In the genomic region with DNA sequence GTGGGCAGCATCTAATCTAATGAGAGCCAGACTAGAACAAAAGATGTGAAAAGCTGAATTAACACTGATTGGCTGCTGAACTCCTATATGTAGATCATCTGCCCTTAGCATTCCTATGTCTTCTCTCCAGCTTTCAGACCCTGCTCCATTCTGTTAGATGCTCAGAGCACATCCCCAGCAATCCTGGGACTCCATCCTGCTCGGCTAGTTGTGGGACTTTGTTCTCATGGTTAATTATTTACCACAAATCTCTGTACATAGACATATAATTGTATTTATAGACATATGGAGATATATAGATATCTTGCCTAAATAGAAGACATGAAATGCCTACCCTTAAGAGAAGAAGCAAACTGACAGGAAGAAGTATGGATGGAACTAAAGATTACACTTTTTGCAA, we compare ENCODE assay signal across 20 mouse cellular contexts.
"Had no signal": no experiment of that assay in that cellular context is flagged by ENCODE, and none has a peak within 500 bp of the region (broad histone marks: within the 10 kb centered on the region; RNA-seq: fewer than 3 reads in every experiment).

No protein-coding gene starts in this region.

- H3K27me3 ChIP-seq: kidney, embryonic 15.5 days; lung, embryonic 15.5 days; midbrain, embryonic 12.5 days; midbrain, embryonic 15.5 days; neural tube, embryonic 12.5 days; neural tube, embryonic 15.5 days; stomach, embryonic 15.5 days had no signal

- H3K27ac ChIP-seq: kidney, embryonic 15.5 days; left cerebral cortex, adult 2 months; lung, embryonic 15.5 days; midbrain, embryonic 12.5 days; midbrain, embryonic 15.5 days; neural tube, embryonic 12.5 days; neural tube, embryonic 15.5 days; stomach, embryonic 15.5 days had no signal

- ATAC-seq: midbrain, embryonic 15.5 days had no signal

- H3K4me3 ChIP-seq: kidney, embryonic 15.5 days; left cerebral cortex, adult 2 months; lung, embryonic 15.5 days; midbrain, embryonic 12.5 days; midbrain, embryonic 15.5 days; neural tube, embryonic 12.5 days; neural tube, embryonic 15.5 days; stomach, embryonic 15.5 days had no signal

- DNase-seq: kidney, adult 11 months; kidney, adult 8-10 months; kidney, postnatal 10 days; kidney, postnatal 36 days; layer of hippocampus, postnatal 36 days; lung, adult 18-20 months; lung, postnatal 10 days; lung, postnatal 36 days; right cerebral cortex, adult 18-20 months; right cerebral cortex, postnatal 14 days; right cerebral cortex, postnatal 4 days; thymus, postnatal 36 days had no signal

- H3K4me1 ChIP-seq: kidney, embryonic 15.5 days; lung, embryonic 15.5 days; midbrain, embryonic 12.5 days; midbrain, embryonic 15.5 days; neural tube, embryonic 12.5 days; neural tube, embryonic 15.5 days; stomach, embryonic 15.5 days had no signal

- H3K9me3 ChIP-seq: kidney, embryonic 15.5 days; lung, embryonic 15.5 days; midbrain, embryonic 12.5 days; midbrain, embryonic 15.5 days; neural tube, embryonic 12.5 days; neural tube, embryonic 15.5 days; stomach, embryonic 15.5 days had no signal

- H3K4me2 ChIP-seq: kidney, embryonic 15.5 days; lung, embryonic 15.5 days; midbrain, embryonic 12.5 days; midbrain, embryonic 15.5 days; neural tube, embryonic 12.5 days; neural tube, embryonic 15.5 days; stomach, embryonic 15.5 days had no signal

- H3K9ac ChIP-seq: kidney, embryonic 15.5 days; lung, embryonic 15.5 days; midbrain, embryonic 12.5 days; midbrain, embryonic 15.5 days; neural tube, embryonic 12.5 days; neural tube, embryonic 15.5 days; stomach, embryonic 15.5 days had no signal

- H3K36me3 ChIP-seq: kidney, embryonic 15.5 days; lung, embryonic 15.5 days; midbrain, embryonic 12.5 days; midbrain, embryonic 15.5 days; neural tube, embryonic 12.5 days; neural tube, embryonic 15.5 days; stomach, embryonic 15.5 days had no signal
